Mouse (Mus musculus): ENCODE results near the gene Gfpt1. TPM values are rescaled to one million over a fixed set of nuclear protein-coding genes. Genes with fewer than 3 reads are reported as not detected.

Gene Gfpt1
- polyA plus RNA-seq, 1 experiment from 2014 or later: 22.3 TPM

GRCm38 (mm10) chr6:87131078-87131477, 88.4 kb downstream of the Gfpt1 start:
- Histone ChIP-seq H3K36me3 (ENCODE audit: control insufficient read depth, insufficient read depth, low read length) (peaks cover 4% of the 10 kb centered on the region; the same call in 1 of the 2 replicates), H3K4me3 (ENCODE audit: low read length) (no peak overlapping the region), H3K9me3 (ENCODE audit: control insufficient read depth, low read length) (no peaks in the 10 kb centered on the region), H3K27me3 (ENCODE audit: control insufficient read depth, insufficient read depth, low read length) (no peaks in the 10 kb centered on the region), H3K9ac (ENCODE audit: low read depth, low read length) (no peak overlapping the region), H3K4me1 (ENCODE audit: control insufficient read depth, insufficient read depth, low read length) (no peaks in the 10 kb centered on the region), H3K4me2 (replicated peaks; ENCODE audit: low read depth, low read length) (no peak overlapping the region), H3K27ac (ENCODE audit: low read depth, low read length) (no peak overlapping the region)
- no peak for ATAC-seq (ENCODE audit: low FRiP score, low TSS enrichment)
- WGBS: 67% methylated on average over 1 of the region's 1 CpGs

GRCm38 (mm10) chr6:87133520-87133919, 90.9 kb downstream of the Gfpt1 start:
- H3K9ac ChIP-seq (ENCODE audit: low read depth, low read length): no peak overlapping the region
- no peaks in the 10 kb centered on the region for H3K27me3 ChIP-seq (ENCODE audit: control insufficient read depth, insufficient read depth, low read length)
- ATAC-seq (ENCODE audit: low FRiP score, low TSS enrichment): no peak
- H3K27ac ChIP-seq (ENCODE audit: low read depth, low read length): no peak overlapping the region
- H3K9me3 ChIP-seq (ENCODE audit: control insufficient read depth, low read length): no peaks in the 10 kb centered on the region
- peaks cover 5% of the 10 kb centered on the region; the same call in 1 of the 2 replicates for H3K36me3 ChIP-seq (ENCODE audit: control insufficient read depth, insufficient read depth, low read length)
- WGBS: 82% methylated on average over 3 of the region's 3 CpGs
- no peaks in the 10 kb centered on the region for H3K4me1 ChIP-seq (ENCODE audit: control insufficient read depth, insufficient read depth, low read length)
- no peak overlapping the region for H3K4me3 ChIP-seq (ENCODE audit: low read length)
- no peak overlapping the region for H3K4me2 ChIP-seq (replicated peaks; ENCODE audit: low read depth, low read length)

- H3K4me1 ChIP-seq (ENCODE audit: control insufficient read depth, insufficient read depth, low read length): no peaks in the 10 kb centered on the region
- no peaks in the 10 kb centered on the region for H3K27me3 ChIP-seq (ENCODE audit: control insufficient read depth, insufficient read depth, low read length)
- no peak overlapping the region for H3K9ac ChIP-seq (ENCODE audit: low read depth, low read length)
- 78% methylated on average over 12 of the region's 12 CpGs for WGBS
- no peaks in the 10 kb centered on the region for H3K9me3 ChIP-seq (ENCODE audit: control insufficient read depth, low read length)
- no peak overlapping the region for H3K4me2 ChIP-seq (replicated peaks; ENCODE audit: low read depth, low read length)
- H3K27ac ChIP-seq (ENCODE audit: low read depth, low read length): no peak overlapping the region
- ATAC-seq (ENCODE audit: low FRiP score, low TSS enrichment): no peak
- peaks cover 5% of the 10 kb centered on the region; the same call in 1 of the 2 replicates for H3K36me3 ChIP-seq (ENCODE audit: control insufficient read depth, insufficient read depth, low read length)
- H3K4me3 ChIP-seq (ENCODE audit: low read length): no peak overlapping the region
Observed at GRCm38 (mm10) chr6:87133966-87134546, 91.4 kb downstream of the Gfpt1 start.

- Histone ChIP-seq H3K27me3 (ENCODE audit: control insufficient read depth, insufficient read depth, low read length) (no peaks in the 10 kb centered on the region), H3K9me3 (ENCODE audit: control insufficient read depth, low read length) (no peaks in the 10 kb centered on the region), H3K9ac (ENCODE audit: low read depth, low read length) (no peak overlapping the region), H3K27ac (ENCODE audit: low read depth, low read length) (no peak overlapping the region), H3K36me3 (ENCODE audit: control insufficient read depth, insufficient read depth, low read length) (peaks cover 5% of the 10 kb centered on the region; the same call in 1 of the 2 replicates), H3K4me2 (replicated peaks; ENCODE audit: low read depth, low read length) (no peak overlapping the region), H3K4me3 (ENCODE audit: low read length) (no peak overlapping the region), H3K4me1 (ENCODE audit: control insufficient read depth, insufficient read depth, low read length) (no peaks in the 10 kb centered on the region)
- ATAC-seq (ENCODE audit: low FRiP score, low TSS enrichment): no peak
- 82% methylated on average over 5 of the region's 5 CpGs for WGBS
Observed at GRCm38 (mm10) chr6:87138479-87138878, 95.8 kb downstream of the Gfpt1 start.

GRCm38 (mm10) chr6:87139796-87140553, 97.3 kb downstream of the Gfpt1 start:
- Histone ChIP-seq H3K36me3 (ENCODE audit: control insufficient read depth, insufficient read depth, low read length) (peaks cover 5% of the 10 kb centered on the region; the same call in 1 of the 2 replicates), H3K4me1 (ENCODE audit: control insufficient read depth, insufficient read depth, low read length) (0 out of 2 replicates have a peak, but pooled peaks cover 5% of the 10 kb centered on the region), H3K27ac (ENCODE audit: low read depth, low read length) (no peak overlapping the region), H3K4me2 (replicated peaks; ENCODE audit: low read depth, low read length) (no peak overlapping the region), H3K9ac (ENCODE audit: low read depth, low read length) (no peak overlapping the region), H3K9me3 (ENCODE audit: control insufficient read depth, low read length) (no peaks in the 10 kb centered on the region), H3K4me3 (ENCODE audit: low read length) (no peak overlapping the region), H3K27me3 (ENCODE audit: control insufficient read depth, insufficient read depth, low read length) (no peaks in the 10 kb centered on the region)
- ATAC-seq (ENCODE audit: low FRiP score, low TSS enrichment): no peak
- WGBS: 82% methylated on average over 12 of the region's 12 CpGs

Other genes with a start within 250 kb of the Gfpt1 start
- gene Anxa4, start 249.3 kb upstream of the Gfpt1 start, polyA plus RNA-seq (2014; fragmentation: Nextera tagmentation; extraction: Ambion mirVana): 28.1 and 34.7 TPM in 2 replicates
- 11.2 and 18.2 TPM in 2 replicates for gene Aak1, start 193.3 kb upstream of the Gfpt1 start, polyA plus RNA-seq (2014; fragmentation: Nextera tagmentation; extraction: Ambion mirVana)
- gene Nfu1, start 33.6 kb upstream of the Gfpt1 start, polyA plus RNA-seq (2014; fragmentation: Nextera tagmentation; extraction: Ambion mirVana): 102 and 119 TPM in 2 replicates
- gene D6Ertd527e, start 61.9 kb downstream of the Gfpt1 start, polyA plus RNA-seq (2014; fragmentation: Nextera tagmentation; extraction: Ambion mirVana): 0.09 and 0.26 TPM in 2 replicates

Data from kidney, embryonic 14.5 days (tissue).